Comparison of ENCODE assay signal across 8 mouse cellular contexts in genomic region chr9:50437830-50438722, GRCm38 (mm10). TPM values are rescaled to one million over a fixed set of nuclear protein-coding genes. Genes with fewer than 3 reads are reported as not detected.
DNase-seq lines count a peak whose midpoint lies in the region; ATAC-seq lines count a peak whose summit lies in the region.

No protein-coding gene starts in this region.

- H3K27ac ChIP-seq in embryonic facial prominence, embryonic 14.5 days (replicated peaks; ENCODE audit: low read depth, low read length): no peak overlapping the region
- H3K27ac ChIP-seq in heart, embryonic 13.5 days (replicated peaks): no peak overlapping the region
- no peak overlapping the region for H3K27ac ChIP-seq in liver, embryonic 11.5 days (ENCODE audit: low read depth, low read length)
- H3K27ac ChIP-seq in stomach, embryonic 16.5 days (ENCODE audit: low read length): no peak overlapping the region

- no peaks in the 10 kb centered on the region for H3K4me1 ChIP-seq in embryonic facial prominence, embryonic 14.5 days (ENCODE audit: control insufficient read depth, insufficient read depth, low read length)
- peaks cover 2% of the 10 kb centered on the region; the same call in 1 of the 2 replicates for H3K4me1 ChIP-seq in heart, embryonic 13.5 days
- no peaks in the 10 kb centered on the region for H3K4me1 ChIP-seq in liver, embryonic 11.5 days (replicated peaks; ENCODE audit: control insufficient read depth, insufficient read depth, low read length)
- no peaks in the 10 kb centered on the region for H3K4me1 ChIP-seq in stomach, embryonic 16.5 days (ENCODE audit: control insufficient read depth, insufficient read depth, low read length)

- H3K4me3 ChIP-seq in embryonic facial prominence, embryonic 14.5 days (ENCODE audit: low read depth, low read length): peak overlapping the region; percentile 21
- H3K4me3 ChIP-seq in heart, embryonic 13.5 days: peak overlapping the region; percentile 42
- no peak overlapping the region for H3K4me3 ChIP-seq in liver, embryonic 11.5 days (ENCODE audit: low read depth, low read length)
- peak overlapping the region; percentile 41 for H3K4me3 ChIP-seq in stomach, embryonic 16.5 days (replicated peaks; ENCODE audit: low read length)

- peak overlapping the region; percentile 55 for H3K4me2 ChIP-seq in embryonic facial prominence, embryonic 14.5 days (ENCODE audit: low read depth, low read length)
- peak overlapping the region; percentile 73 for H3K4me2 ChIP-seq in heart, embryonic 13.5 days
- H3K4me2 ChIP-seq in liver, embryonic 11.5 days: peak overlapping the region; percentile 55
- peak overlapping the region; percentile 72 for H3K4me2 ChIP-seq in stomach, embryonic 16.5 days (ENCODE audit: low read depth, low read length)

- no peaks in the 10 kb centered on the region for H3K27me3 ChIP-seq in embryonic facial prominence, embryonic 14.5 days (replicated peaks; ENCODE audit: control insufficient read depth, insufficient read depth, low read length)
- no peaks in the 10 kb centered on the region for H3K27me3 ChIP-seq in heart, embryonic 13.5 days (replicated peaks)
- no peaks in the 10 kb centered on the region for H3K27me3 ChIP-seq in liver, embryonic 11.5 days (replicated peaks; ENCODE audit: control insufficient read depth, insufficient read depth, low read length)
- H3K27me3 ChIP-seq in stomach, embryonic 16.5 days (ENCODE audit: control insufficient read depth, insufficient read depth, low read length): no peaks in the 10 kb centered on the region

- peak; percentile 87 for ATAC-seq in embryonic facial prominence, embryonic 14.5 days (ENCODE audit: low read depth)
- no peak; the same call in 1 of the 2 replicates for ATAC-seq in heart, embryonic 13.5 days (ENCODE audit: extremely low read depth, insufficient number of reproducible peaks, low FRiP score, low TSS enrichment)
- ATAC-seq in liver, embryonic 11.5 days (replicated peaks; ENCODE audit: low FRiP score): peak; percentile 51; the same call in 1 of the 2 replicates
- ATAC-seq in stomach, embryonic 16.5 days (ENCODE audit: insufficient read depth, low FRiP score): peak; percentile 86; the same call in 1 of the 2 replicates

- no peak overlapping the region for H3K9ac ChIP-seq in embryonic facial prominence, embryonic 14.5 days (ENCODE audit: low read depth, low read length)
- peak overlapping the region; percentile 79 for H3K9ac ChIP-seq in heart, embryonic 13.5 days
- H3K9ac ChIP-seq in liver, embryonic 11.5 days (ENCODE audit: low read depth, low read length): no peak overlapping the region
- H3K9ac ChIP-seq in stomach, embryonic 16.5 days (ENCODE audit: low read length): peak overlapping the region; percentile 72

- peak; percentile 72 for DNase-seq in 416B (ENCODE audit: low read depth)
- peak; percentile 82 to 89 for DNase-seq in adrenal gland, postnatal 36 days
- DNase-seq in embryonic facial prominence, embryonic 14.5 days (ENCODE audit: low spot score): peak; percentile 88
- DNase-seq in kidney, postnatal 10 days: peak; percentile 94
- peak; percentile 66 for DNase-seq in liver, embryonic 11.5 days (ENCODE audit: low spot score)
- DNase-seq in naive thymus-derived CD4-positive, alpha-beta T cell, adult 2 months (ENCODE audit: low read depth): peak; percentile 72

- WGBS in embryonic facial prominence, embryonic 14.5 days: 18% methylated on average over 17 of the region's 17 CpGs
- 18% methylated on average over 17 of the region's 17 CpGs for WGBS in heart, embryonic 13.5 days
- WGBS in liver, embryonic 11.5 days: 18% methylated on average over 17 of the region's 17 CpGs
- WGBS in stomach, embryonic 16.5 days: 18% methylated on average over 17 of the region's 17 CpGs

- H3K9me3 ChIP-seq in embryonic facial prominence, embryonic 14.5 days (ENCODE audit: control insufficient read depth, low read length): no peaks in the 10 kb centered on the region
- H3K9me3 ChIP-seq in heart, embryonic 13.5 days: no peaks in the 10 kb centered on the region
- no peaks in the 10 kb centered on the region for H3K9me3 ChIP-seq in liver, embryonic 11.5 days (ENCODE audit: control insufficient read depth, low read length)
- no peaks in the 10 kb centered on the region for H3K9me3 ChIP-seq in stomach, embryonic 16.5 days (replicated peaks; ENCODE audit: control insufficient read depth, low read length)

- H3K36me3 ChIP-seq in embryonic facial prominence, embryonic 14.5 days (ENCODE audit: control insufficient read depth, insufficient read depth, low read length): no peaks in the 10 kb centered on the region
- no peaks in the 10 kb centered on the region for H3K36me3 ChIP-seq in heart, embryonic 13.5 days
- no peaks in the 10 kb centered on the region for H3K36me3 ChIP-seq in liver, embryonic 11.5 days (ENCODE audit: control insufficient read depth, insufficient read depth, low read length)
- no peaks in the 10 kb centered on the region for H3K36me3 ChIP-seq in stomach, embryonic 16.5 days (ENCODE audit: control insufficient read depth, insufficient read depth, low read length)

RNA-seq across cellular contexts. Expression of gene Plet1, which starts 56.2 kb away (rescaled TPM):
- not detected for total RNA-seq in adrenal gland, postnatal 36 days (2021)
- polyA plus RNA-seq in embryonic facial prominence, embryonic 14.5 days (2014; fragmentation: Nextera tagmentation; extraction: Ambion mirVana): 2.7 and 7.1 TPM in 2 replicates
- polyA plus RNA-seq in heart, embryonic 13.5 days (2015; fragmentation: Nextera tagmentation; extraction: Ambion mirVana): 0.14 and 0.19 TPM in 2 replicates
- 0.53 and 0.55 TPM in 2 replicates for polyA plus RNA-seq in liver, embryonic 11.5 days (2014; fragmentation: Nextera tagmentation; extraction: Ambion mirVana)
- 17.9 and 25.0 TPM in 2 replicates for polyA plus RNA-seq in stomach, embryonic 16.5 days (2015; fragmentation: Nextera tagmentation; extraction: Ambion mirVana)

Comparison
In these comparisons a context has a peak if more than half of its experiments do, and no peak if none do; other contexts are left out.
1. H3K9ac ChIP-seq: peak in heart, embryonic 13.5 days (single experiment) and stomach, embryonic 16.5 days (single experiment); none in embryonic facial prominence, embryonic 14.5 days (single experiment) and liver, embryonic 11.5 days (single experiment).
2. Peak in every context shown above with its lines, with median percentiles within 50 percentile points of each other: DNase-seq and H3K4me2 ChIP-seq.